Mouse (Mus musculus): ENCODE data around the gene Olfr888.

The Olfr888 gene

GRCm38 (mm10) chr9:38107828-38108227 lies at the start of gene Olfr888:
TSS of gene Olfr888 (plus strand) at chr9:38108128.
- DNase-seq (ENCODE audit: low spot score): no peak

DNA sequence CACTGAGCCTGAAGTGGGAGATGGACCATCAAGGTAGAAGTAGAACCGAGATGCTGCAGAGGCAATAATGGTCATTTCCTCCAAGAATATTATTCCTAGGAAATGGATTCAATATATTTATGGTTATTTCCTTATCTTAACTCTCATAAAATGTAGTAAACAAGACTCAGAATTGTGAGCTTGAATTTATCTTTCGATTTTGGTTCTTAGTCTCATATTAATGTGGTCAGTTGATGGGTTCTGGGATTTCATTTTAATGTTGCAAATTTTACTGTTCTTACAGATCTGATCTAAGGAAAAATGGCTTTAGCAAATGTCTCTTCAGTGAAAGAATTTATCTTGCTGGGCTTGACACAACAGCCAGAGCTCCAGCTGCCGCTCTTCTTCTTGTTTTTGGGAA lies 46.9 kb upstream of the Olfr888 start, which contains the start of gene Olfr885:
Gene Olfr885, plus strand, starts transcription at position 301 of the 400 bp plus-strand sequence.
- no peak for DNase-seq (ENCODE audit: low spot score)

DNA sequence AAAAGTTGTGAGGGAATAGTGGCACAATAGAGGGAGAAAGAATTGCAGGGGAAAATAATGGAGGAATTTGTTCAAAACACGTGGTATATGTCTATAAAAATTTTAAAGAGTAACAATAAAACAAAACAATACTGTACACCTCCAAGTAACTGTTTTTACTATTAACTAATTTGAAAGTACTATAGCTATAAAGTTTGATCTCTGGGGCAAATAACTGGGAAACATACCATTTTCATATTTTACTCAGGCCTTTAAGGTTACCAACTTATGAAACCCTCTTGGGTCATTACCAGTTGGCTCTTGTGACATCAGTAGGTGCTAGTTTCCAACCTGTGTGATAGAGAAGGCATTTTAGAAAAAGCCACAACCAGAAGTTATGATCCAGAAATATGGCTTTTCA lies 24.2 kb upstream of the Olfr888 start, which contains the start of gene Olfr887:
Gene Olfr887, plus strand, starts transcription at position 301 of the 400 bp plus-strand sequence.
- DNase-seq (ENCODE audit: low spot score): no peak

- DNase-seq (ENCODE audit: low spot score): no peak
These were observed 7.0 kb downstream of the Olfr888 start, which contains the start of gene Olfr889 for GRCm38 (mm10) chr9:38114898-38115297. TSS of gene Olfr889 (plus strand) at chr9:38115198.

DNA sequence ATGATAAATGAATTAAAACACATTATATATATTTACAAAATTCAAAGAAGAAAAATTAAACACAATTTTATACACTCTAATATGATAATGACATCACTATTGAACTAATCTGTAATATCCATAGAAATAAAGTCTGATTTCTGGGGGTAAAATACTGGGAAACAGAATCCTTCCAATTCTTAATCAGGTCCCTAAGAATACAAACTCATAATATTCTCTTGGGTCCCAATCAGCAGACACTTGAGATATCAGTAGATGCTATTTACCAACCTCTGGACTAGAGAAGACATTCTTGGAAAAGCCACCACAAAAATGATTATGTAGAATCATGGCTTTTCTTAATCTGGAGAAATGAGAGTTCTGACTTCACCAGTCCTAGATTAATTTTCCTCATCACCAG lies 34.3 kb downstream of the Olfr888 start, which contains the start of gene Olfr890:
Gene Olfr890, plus strand, starts transcription at position 301 of the 400 bp plus-strand sequence.
- no peak for DNase-seq (ENCODE audit: low spot score)
